Mouse (Mus musculus): Measurements from ENCODE around the gene Pitpnm2.

GRCm38 (mm10) chr5:124204127-124204794, 45.3 kb downstream of the Pitpnm2 start:
- TF ChIP-seq POLR2A (IDR thresholded peaks at IDR 0.05; ENCODE audit: borderline replicate concordance, low read depth, low read length): no peak
- TF ChIP-seq CTCF (IDR thresholded peaks at IDR 0.05; ENCODE audit: low read depth, low read length): no peak
